Mouse (Mus musculus) MEL (cell line): ENCODE data around the gene Gmnc. TPM values are rescaled to one million over a fixed set of nuclear protein-coding genes. Genes with fewer than 3 reads are reported as not detected.
A peak's percentile ranks its signal among the peaks of the same experiment; 100 is the strongest.

Experiments
- DNase-seq: peaks from one replicate; pipeline ENCODE4 v3.0.0; 2011; ENCODE audit warnings: low read depth, low spot score
- H3K27ac ChIP-seq: 2 replicates; pipeline ENCODE4 v1.5.1; 2012; ENCODE audit warnings: low read depth, mild to moderate bottlenecking, control low read depth, low read length, moderate library complexity; ENCODE audit not compliant: control insufficient read depth
- H3K27me3 ChIP-seq, 2 experiments: fragments of 150-350 bp in 1 of 2; sonication (generic) in 1 of 2; 2 replicates each; pipeline ENCODE4 v1.6.1; 2012; ENCODE audit warnings: low read length in 2 of 2, mild to moderate bottlenecking in 2 of 2, improper control_type of control experiment in 1 of 2, moderate library complexity in 1 of 2; ENCODE audit not compliant: insufficient read depth in 2 of 2, control insufficient read depth in 1 of 2
- H3K36me3 ChIP-seq, 2 experiments: 2 replicates each; pipeline ENCODE4 v1.6.1; 2012 to 2014; ENCODE audit warnings: low read length in 2 of 2, improper control_type of control experiment in 1 of 2, inconsistent platforms in 1 of 2, mild to moderate bottlenecking in 1 of 2; ENCODE audit not compliant: insufficient read depth in 2 of 2, control insufficient read depth in 1 of 2
- H3K4me1 ChIP-seq, 2 experiments: fragments of 150-350 bp in 1 of 2; sonication (generic) in 1 of 2; 2 replicates each; pipeline ENCODE4 v1.6.1; 2012; ENCODE audit warnings: low read length in 2 of 2, improper control_type of control experiment in 1 of 2, mild to moderate bottlenecking in 1 of 2; ENCODE audit not compliant: insufficient read depth in 2 of 2, control insufficient read depth in 1 of 2
- H3K4me3 ChIP-seq, 2 experiments: fragments of 150-350 bp in 1 of 2; sonication (generic) in 1 of 2; 2 replicates each; pipeline ENCODE4 v1.5.1; 2012; ENCODE audit warnings: low read depth in 2 of 2, low read length in 2 of 2, mild to moderate bottlenecking in 2 of 2, moderate library complexity in 2 of 2, control low read depth in 1 of 2, improper control_type of control experiment in 1 of 2; ENCODE audit not compliant: control insufficient read depth in 1 of 2, insufficient read depth in 1 of 2
- H3K79me2 ChIP-seq: 2 replicates; pipeline ENCODE4 v1.6.1; 2012; ENCODE audit warnings: mild to moderate bottlenecking, low read length, moderate library complexity; ENCODE audit not compliant: control insufficient read depth, poor library complexity, insufficient read depth
- H3K9ac ChIP-seq: 2 replicates; pipeline ENCODE4 v1.6.1; 2012; ENCODE audit warnings: low read depth, mild to moderate bottlenecking, control low read depth, low read length, moderate library complexity; ENCODE audit not compliant: control insufficient read depth, poor library complexity, severe bottlenecking
- H3K9me3 ChIP-seq: fragments of 150-350 bp; sonication (generic); replicated peaks from 2 replicates; pipeline ENCODE4 v1.6.1; 2012; ENCODE audit warnings: mild to moderate bottlenecking, low read length, improper control_type of control experiment, moderate library complexity; ENCODE audit not compliant: insufficient read depth
- CHD1 ChIP-seq: IDR thresholded peaks from 2 replicates; pipeline ENCODE4 v1.6.1; 2012; ENCODE audit warnings: low read depth, mild to moderate bottlenecking, inconsistent platforms, low read length, improper control_type of control experiment
- E2F4 ChIP-seq: IDR thresholded peaks from 2 replicates; pipeline ENCODE4 v1.6.1; 2011; ENCODE audit warnings: low read depth, low read length, improper control_type of control experiment, borderline replicate concordance
- EP300 ChIP-seq, 2 experiments: IDR thresholded peaks; 2 replicates each; pipeline ENCODE4 v1.6.1; 2011; ENCODE audit warnings: improper control_type of control experiment in 2 of 2, low read length in 2 of 2, low read depth in 1 of 2, mild to moderate bottlenecking in 1 of 2
- ETS1 ChIP-seq: IDR thresholded peaks from 2 replicates; pipeline ENCODE4 v1.6.1; 2012; ENCODE audit warnings: low read depth, mild to moderate bottlenecking, inconsistent platforms, low read length, improper control_type of control experiment, moderate library complexity
- GATA1 ChIP-seq: IDR thresholded peaks from 2 replicates; pipeline ENCODE4 v1.6.1; 2011; ENCODE audit warnings: low read depth, low read length, improper control_type of control experiment
- HCFC1 ChIP-seq: IDR thresholded peaks from 2 replicates; pipeline ENCODE4 v1.6.1; 2012; ENCODE audit warnings: low read depth, mild to moderate bottlenecking, inconsistent platforms, low read length, improper control_type of control experiment, moderate library complexity
- MAFK ChIP-seq: IDR thresholded peaks from 2 replicates; pipeline ENCODE4 v1.6.1; 2011; ENCODE audit warnings: low read depth, mild to moderate bottlenecking, low read length, improper control_type of control experiment, borderline replicate concordance
- MAZ ChIP-seq: IDR thresholded peaks from 2 replicates; pipeline ENCODE4 v1.6.1; 2012; ENCODE audit warnings: low read depth, mild to moderate bottlenecking, inconsistent platforms, low read length, improper control_type of control experiment
- MEF2A ChIP-seq: IDR thresholded peaks from 2 replicates; pipeline ENCODE4 v1.6.1; 2014; ENCODE audit warnings: low read depth, mild to moderate bottlenecking, inconsistent platforms, low read length, improper control_type of control experiment; ENCODE audit not compliant: poor library complexity, insufficient replicate concordance, severe bottlenecking; ENCODE audit errors: extremely low read depth
- MYB ChIP-seq: IDR thresholded peaks from 2 replicates; pipeline ENCODE4 v1.6.1; 2011; ENCODE audit warnings: mild to moderate bottlenecking, low read depth, low read length, improper control_type of control experiment
- MYC ChIP-seq: IDR thresholded peaks from 2 replicates; pipeline ENCODE4 v1.6.1; 2011; ENCODE audit warnings: low read depth, mild to moderate bottlenecking, low read length, improper control_type of control experiment, moderate library complexity
- RCOR1 ChIP-seq: IDR thresholded peaks from 2 replicates; pipeline ENCODE4 v1.6.1; 2012; ENCODE audit warnings: low read depth, mild to moderate bottlenecking, inconsistent platforms, low read length, improper control_type of control experiment
- TAL1 ChIP-seq: IDR thresholded peaks from 2 replicates; pipeline ENCODE4 v1.6.1; 2012; ENCODE audit warnings: mild to moderate bottlenecking, inconsistent platforms, low read length, moderate library complexity, mixed read lengths
- TBP ChIP-seq: IDR thresholded peaks from 2 replicates; pipeline ENCODE4 v1.8.0; 2011; ENCODE audit warnings: low read depth, low read length, improper control_type of control experiment
- TCF12 ChIP-seq: IDR thresholded peaks from 2 replicates; pipeline ENCODE4 v1.6.1; 2014; ENCODE audit warnings: low read depth, mild to moderate bottlenecking, inconsistent platforms, low read length, improper control_type of control experiment, moderate library complexity
- ZMIZ1 ChIP-seq: IDR thresholded peaks from 2 replicates; pipeline ENCODE4 v1.6.1; 2012; ENCODE audit warnings: low read depth, mild to moderate bottlenecking, inconsistent platforms, low read length, improper control_type of control experiment, moderate library complexity
- polyA plus RNA-seq, 2 experiments: library from polyadenylated mRNA; stranded (reverse) in 1 of 2; unstranded in 1 of 2; fragments of >175 nt in 1 of 2; fragments of >200 nt in 1 of 2; gene quantifications; 2 replicates each; pipeline versions ENCODE4 v1.2.1 to v1.2.4; 2012; ENCODE audit warnings: low replicate concordance in 2 of 2, low read depth in 1 of 2; ENCODE audit not compliant: insufficient read length in 2 of 2, insufficient read depth in 1 of 2, missing spikeins in 1 of 2
- total RNA-seq: library from RNA; depleted of rRNA; stranded (reverse); fragments of 300-350 nt; gene quantifications from 2 replicates; pipeline ENCODE4 v1.2.3, GENCODE M21; 2012

Gmnc gene
- total and polyA plus RNA-seq, 3 experiments, result not detected

DNA sequence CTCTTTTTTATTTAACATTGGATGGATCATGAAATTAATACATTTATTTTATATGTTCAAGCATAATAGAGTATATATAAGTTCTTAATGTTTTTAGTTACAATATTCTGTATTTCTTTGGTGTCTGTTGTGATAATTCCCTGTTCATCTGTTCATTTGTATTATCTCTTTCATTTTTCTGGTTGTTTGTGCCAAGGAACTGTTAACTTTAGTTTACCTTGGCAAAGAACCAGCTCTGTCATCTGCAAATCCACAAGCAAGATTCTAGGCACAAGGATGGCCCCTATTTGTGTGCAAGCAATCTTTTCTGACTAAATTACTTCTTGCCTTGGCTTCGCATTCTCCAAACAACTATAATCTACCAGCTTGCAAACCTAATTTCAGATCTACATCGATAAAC is 31.3 kb upstream of the Gmnc start:
- H3K4me3 ChIP-seq, result no peak overlapping the region
- peaks cover 3 to 10% of the 10 kb centered on the region in 2 experiments for H3K4me1 ChIP-seq
- H3K9ac ChIP-seq, result no peak overlapping the region

GRCm38 (mm10) chr16:27017309-27017708 is 25.9 kb upstream of the Gmnc start:
- DNase-seq, result no peak
- no peaks in the 10 kb centered on the region; a peak in 1 of 4 replicates for H3K4me1 ChIP-seq
- H3K9me3 ChIP-seq, result no peaks in the 10 kb centered on the region
- H3K9ac ChIP-seq, result no peak overlapping the region
- TF ChIP-seq TBP, result no peak
- no peak for TF ChIP-seq CHD1
- TF ChIP-seq MAZ, result no peak
- TF ChIP-seq GATA1, result no peak
- no peak for TF ChIP-seq TAL1
- TF ChIP-seq MEF2A, result no peak
- TF ChIP-seq MYC, result no peak
- no peak for TF ChIP-seq EP300 (IDR thresholded peaks at IDR 0.05; ENCODE audit: low read depth in 1 of 2, low read length in 2 of 2)
- no peak for TF ChIP-seq HCFC1
- no peak for TF ChIP-seq RCOR1
- no peak for TF ChIP-seq E2F4
- no peak overlapping the region for H3K4me3 ChIP-seq
- H3K36me3 ChIP-seq, result no peaks in the 10 kb centered on the region
- no peaks in the 10 kb centered on the region for H3K27me3 ChIP-seq
- H3K27ac ChIP-seq, result no peak overlapping the region
- no peaks in the 10 kb centered on the region for H3K79me2 ChIP-seq

More for the DNA sequence above, 31.3 kb upstream of the Gmnc start:
- Histone ChIP-seq H3K27me3 (no peaks in the 10 kb centered on the region), H3K27ac (no peak overlapping the region), H3K79me2 (no peaks in the 10 kb centered on the region), H3K9me3 (no peaks in the 10 kb centered on the region), H3K36me3 (peaks cover 0 to 27% of the 10 kb centered on the region in 2 experiments; a peak in 2 of 4 replicates)
- DNase-seq, result peak; percentile 59
- TF ChIP-seq EP300 (IDR thresholded peaks at IDR 0.05; ENCODE audit: low read depth in 1 of 2, low read length in 2 of 2) (peak; percentile 62 to 81), GATA1 (0 out of 2 replicates have a peak, but pooled peaks have one; percentile 29), ZMIZ1 (no peak), ETS1 (peak; percentile 76), MYB (0 out of 2 replicates have a peak, but pooled peaks have one; percentile 28), TCF12 (peak; percentile 67), MAFK (no peak), RCOR1 (peak; percentile 64)
